Mouse (Mus musculus): Measurements from ENCODE around the gene Tdrd7.

DNA sequence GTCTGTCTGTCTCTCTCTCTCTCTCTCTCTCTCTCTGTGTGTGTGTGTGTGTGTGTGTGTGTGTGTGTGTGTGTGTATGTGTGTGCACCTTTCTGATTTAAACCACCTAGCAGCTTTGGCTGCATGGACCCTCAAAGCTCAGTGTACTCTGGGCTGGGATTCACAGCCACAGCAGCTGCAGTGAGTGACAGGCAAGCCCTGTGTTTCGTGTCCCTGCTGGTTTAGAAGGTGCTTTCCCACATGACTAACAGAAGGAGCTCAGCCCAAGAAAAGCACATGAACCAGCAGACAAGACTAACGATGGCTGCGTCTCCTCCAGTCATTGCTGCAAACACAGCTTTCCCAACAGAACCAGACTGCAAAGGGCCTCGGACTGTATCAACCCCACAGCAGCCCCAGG, 82.8 kb downstream of the Tdrd7 start:
- TF ChIP-seq CHD2 (IDR thresholded peaks at IDR 0.05; ENCODE audit: low read depth, low read length) (no peak), ZC3H11A (IDR thresholded peaks at IDR 0.05; ENCODE audit: borderline replicate concordance, low read depth, low read length) (no peak), HCFC1 (IDR thresholded peaks at IDR 0.05; ENCODE audit: borderline replicate concordance, insufficient read depth, low read length) (no peak), ZNF384 (IDR thresholded peaks at IDR 0.05; ENCODE audit: low read depth, low read length) (no peak), MAFK (IDR thresholded peaks at IDR 0.05; ENCODE audit: insufficient read depth, low read depth, low read length) (no peak)
